Mouse (Mus musculus) liver, embryonic 11.5 days (tissue): Measurements from ENCODE around the gene Jkamp. TPM values are rescaled to one million over a fixed set of nuclear protein-coding genes. Genes with fewer than 3 reads are reported as not detected.

Experiments
- ATAC-seq: fragments of 200-750 bp; cut with Nextera tagmentation; replicated peaks from 2 replicates; pipeline ENCODE4 v1.8.0; 2017; ENCODE audit warnings: moderate number of reproducible peaks, mild to moderate bottlenecking, moderate TSS enrichment, moderate library complexity; ENCODE audit not compliant: low FRiP score
- DNase-seq: peaks from one replicate; pipeline ENCODE4 v3.0.0-alpha.2; 2017; ENCODE audit warnings: low spot score
- H3K27ac ChIP-seq: fragments of 300-500 bp; sonication (generic); 2 replicates; pipeline ENCODE4 v1.5.1; 2014; ENCODE audit warnings: mild to moderate bottlenecking, low read depth, low read length, control low read depth
- H3K27me3 ChIP-seq: fragments of 300-500 bp; sonication (generic); replicated peaks from 2 replicates; pipeline ENCODE4 v1.6.1; 2014; ENCODE audit warnings: low read length, mixed read lengths; ENCODE audit not compliant: control insufficient read depth, insufficient read depth
- H3K36me3 ChIP-seq: fragments of 300-500 bp; sonication (generic); 2 replicates; pipeline ENCODE4 v1.6.1; 2014; ENCODE audit warnings: mild to moderate bottlenecking, low read length, moderate library complexity, mixed read lengths; ENCODE audit not compliant: control insufficient read depth, insufficient read depth
- H3K4me1 ChIP-seq: fragments of 300-500 bp; sonication (generic); replicated peaks from 2 replicates; pipeline ENCODE4 v1.6.1; 2014; ENCODE audit warnings: low read length, mixed read lengths; ENCODE audit not compliant: control insufficient read depth, insufficient read depth
- H3K4me2 ChIP-seq: fragments of 300-500 bp; sonication (generic); 2 replicates; pipeline ENCODE4 v1.6.1; 2014; ENCODE audit warnings: mild to moderate bottlenecking, control low read depth, moderate library complexity
- H3K4me3 ChIP-seq: fragments of 300-500 bp; sonication (generic); 2 replicates; pipeline ENCODE4 v1.5.1; 2014; ENCODE audit warnings: low read depth, low read length, control low read depth
- H3K9ac ChIP-seq: fragments of 300-500 bp; sonication (generic); 2 replicates; pipeline ENCODE4 v1.6.1; 2014; ENCODE audit warnings: low read depth, low read length, control low read depth
- H3K9me3 ChIP-seq: fragments of 300-500 bp; sonication (generic); 2 replicates; pipeline ENCODE4 v1.6.1; 2016; ENCODE audit warnings: low read length, inconsistent platforms, mixed read lengths; ENCODE audit not compliant: control insufficient read depth
- WGBS: fragments of 180-500 bp; shearing (Covaris S2); extraction: QIAGEN DNeasy Blood & Tissue Kit; methylation state at CpG from one replicate; pipeline ENCODE4 v1.1.7; 2014; 5-methylcytosine and 5-hydroxymethylcytosine counted together
- microRNA-seq: library from miRNA; unstranded; fragments of <30 nt; microRNA quantifications from one replicate; pipeline ENCODE4, GENCODE M21; 2017; ENCODE audit warnings: borderline number of aligned reads
- polyA plus RNA-seq: library from polyadenylated mRNA; unstranded; fragments of >200 nt; fragmentation: Nextera tagmentation; extraction: Ambion mirVana; gene quantifications from 2 replicates; pipeline ENCODE4 v1.2.1, GENCODE M21; 2014

The Jkamp gene
- polyA plus RNA-seq, 1 experiment from 2014 or later = 35.4 TPM

- DNase-seq = peak; percentile 37
- Histone ChIP-seq H3K4me2 (peak overlapping the region; percentile 21; the same call in 1 of the 2 replicates), H3K36me3 (no peaks in the 10 kb centered on the region), H3K9ac (no peak overlapping the region), H3K4me1 (no peaks in the 10 kb centered on the region), H3K9me3 (no peaks in the 10 kb centered on the region), H3K27ac (no peak overlapping the region), H3K27me3 (no peaks in the 10 kb centered on the region), H3K4me3 (no peak overlapping the region)
- peak; percentile 71 for ATAC-seq
- 32% methylated on average over 14 of the region's 14 CpGs for WGBS
Observed at GRCm38 (mm10) chr12:72104525-72105281, 19.3 kb downstream of the Jkamp start.

- Histone ChIP-seq H3K4me2 (no peak overlapping the region), H3K9ac (no peak overlapping the region), H3K4me3 (no peak overlapping the region), H3K27ac (no peak overlapping the region), H3K36me3 (no peaks in the 10 kb centered on the region), H3K9me3 (no peaks in the 10 kb centered on the region), H3K4me1 (no peaks in the 10 kb centered on the region), H3K27me3 (no peaks in the 10 kb centered on the region)
- ATAC-seq = no peak
- DNase-seq = no peak
- 72% methylated on average over 6 of the region's 6 CpGs for WGBS
Observed at GRCm38 (mm10) chr12:72115126-72115525, 29.7 kb downstream of the Jkamp start.

GRCm38 (mm10) chr12:72115686-72116345, 30.4 kb downstream of the Jkamp start:
- Histone ChIP-seq H3K27ac (no peak overlapping the region), H3K4me2 (no peak overlapping the region), H3K36me3 (no peaks in the 10 kb centered on the region), H3K9me3 (no peaks in the 10 kb centered on the region), H3K4me1 (no peaks in the 10 kb centered on the region), H3K4me3 (no peak overlapping the region), H3K27me3 (no peaks in the 10 kb centered on the region), H3K9ac (no peak overlapping the region)
- WGBS = 72% methylated on average over 22 of the region's 23 CpGs
- ATAC-seq (no peak), DNase-seq (no peak)

- WGBS = 86% methylated on average over 10 of the region's 10 CpGs
- no peak overlapping the region for H3K4me2 ChIP-seq
- no peaks in the 10 kb centered on the region for H3K4me1 ChIP-seq
- no peak for DNase-seq
- H3K9me3 ChIP-seq = no peaks in the 10 kb centered on the region
- no peaks in the 10 kb centered on the region for H3K27me3 ChIP-seq
- no peaks in the 10 kb centered on the region for H3K36me3 ChIP-seq
- no peak overlapping the region for H3K27ac ChIP-seq
- no peak overlapping the region for H3K9ac ChIP-seq
- H3K4me3 ChIP-seq = no peak overlapping the region
- no peak for ATAC-seq
Observed at GRCm38 (mm10) chr12:72129203-72129602, 43.8 kb downstream of the Jkamp start.

GRCm38 (mm10) chr12:72150786-72151185, 65.4 kb downstream of the Jkamp start:
- 82% methylated on average over 4 of the region's 4 CpGs for WGBS
- Histone ChIP-seq H3K9me3 (no peaks in the 10 kb centered on the region), H3K4me1 (no peaks in the 10 kb centered on the region), H3K27me3 (no peaks in the 10 kb centered on the region), H3K4me2 (no peak overlapping the region), H3K9ac (no peak overlapping the region), H3K27ac (no peak overlapping the region), H3K36me3 (no peaks in the 10 kb centered on the region), H3K4me3 (no peak overlapping the region)
- no peak for DNase-seq
- no peak for ATAC-seq

Small RNA genes within 50 kb of the gene (microRNA-seq; reads per million reads assigned to microRNA genes)
- gene Gm24466 = not detected

Other genes starting within 250 kb of the Jkamp start
- gene Gpr135, start 14.5 kb upstream of the Jkamp start, polyA plus RNA-seq = 0.31 and 0.33 TPM in 2 replicates
- 8.0 and 8.9 TPM in 2 replicates for gene L3hypdh, start 150 bp upstream of the Jkamp start, polyA plus RNA-seq
- not detected in 2 replicates for gene Ccdc175, start 99.4 kb downstream of the Jkamp start, polyA plus RNA-seq